Mouse (Mus musculus): Measurements from ENCODE around the gene Pecam1. TPM values are rescaled to one million over a fixed set of nuclear protein-coding genes. Genes with fewer than 3 reads are reported as not detected.
A peak's percentile ranks its signal among the peaks of the same experiment; 100 is the strongest.

The Pecam1 gene
- total and polyA plus RNA-seq, 3 experiments: 18.4 to 22.3 (median 19.2) TPM

- Histone ChIP-seq H3K27ac (ENCODE audit: insufficient read depth, low read depth) (peak overlapping the region; percentile 12), H3K9ac (ENCODE audit: insufficient read depth, low read depth) (no peak overlapping the region), H3K79me2 (replicated peaks; ENCODE audit: control insufficient read depth, extremely low read depth, insufficient read depth, poor library complexity, severe bottlenecking) (no peaks in the 10 kb centered on the region), H3K4me2 (ENCODE audit: insufficient read depth, low read depth, poor library complexity, severe bottlenecking) (no peak overlapping the region), H3K4me3 (replicated peaks in 1 of 3; ENCODE audit: low read depth in 2 of 3, low read length in 2 of 3, poor library complexity in 1 of 3) (no peak overlapping the region), H3K36me3 (replicated peaks in 1 of 2; ENCODE audit: control insufficient read depth in 1 of 2, insufficient read depth in 1 of 2, low read length in 1 of 2) (peaks cover 3 to 18% of the 10 kb centered on the region in 2 experiments), H3K9me3 (replicated peaks; ENCODE audit: low read length) (no peaks in the 10 kb centered on the region), H3K4me1 (ENCODE audit: control insufficient read depth in 1 of 2, insufficient read depth in 2 of 2) (peaks cover 48 to 87% of the 10 kb centered on the region in 2 experiments), H3K27me3 (replicated peaks) (no peaks in the 10 kb centered on the region)
- DNase-seq (ENCODE audit: extremely low read depth): peak; percentile 73
- TF ChIP-seq ZKSCAN1 (IDR thresholded peaks at IDR 0.05; ENCODE audit: borderline replicate concordance, low read depth, low read length): no peak
- TF ChIP-seq ZMIZ1 (IDR thresholded peaks at IDR 0.05; ENCODE audit: low read depth, low read length): no peak
- 0 out of 4 replicates have a peak, but pooled peaks of 1 of the 2 experiments have one; percentile 1 for TF ChIP-seq CTCF (conservative IDR thresholded peaks at IDR 0.05 in 1 of 2, IDR thresholded peaks at IDR 0.05 in 1 of 2; ENCODE audit: low read depth in 2 of 2, low read length in 2 of 2)
- no peak for TF ChIP-seq MAFK (IDR thresholded peaks at IDR 0.05; ENCODE audit: insufficient replicate concordance, low read length)
- TF ChIP-seq JUN (IDR thresholded peaks at IDR 0.05; ENCODE audit: insufficient read depth, low read depth, low read length): 0 out of 2 replicates have a peak, but pooled peaks have one; percentile 19
- TF ChIP-seq PAX5 (IDR thresholded peaks at IDR 0.05; ENCODE audit: low read length): no peak
- no peak for TF ChIP-seq RCOR1 (conservative IDR thresholded peaks at IDR 0.05; ENCODE audit: low read depth, low read length)
- peak; percentile 20; the same call in 1 of the 2 replicates for TF ChIP-seq ETS1 (conservative IDR thresholded peaks at IDR 0.05; ENCODE audit: low read depth, low read length)
- TF ChIP-seq TBP (conservative IDR thresholded peaks at IDR 0.05; ENCODE audit: low read depth, low read length): peak; percentile 93
- peak; percentile 21; the same call in 1 of the 2 replicates for TF ChIP-seq JUND (conservative IDR thresholded peaks at IDR 0.05; ENCODE audit: low read depth, low read length)
- peak; percentile 66 for TF ChIP-seq EP300 (IDR thresholded peaks at IDR 0.05; ENCODE audit: low read length)
- TF ChIP-seq TCF12 (IDR thresholded peaks at IDR 0.05; ENCODE audit: low read depth, low read length): 0 out of 2 replicates have a peak, but pooled peaks have one; percentile 40
- TF ChIP-seq POLR2A (IDR thresholded peaks at IDR 0.05; ENCODE audit: low read depth, low read length): no peak
- TF ChIP-seq MAX (IDR thresholded peaks at IDR 0.05; ENCODE audit: low read length): no peak
- TF ChIP-seq KAT2A (IDR thresholded peaks at IDR 0.05; ENCODE audit: insufficient replicate concordance, low read length): no peak
- no peak for TF ChIP-seq SIN3A (IDR thresholded peaks at IDR 0.05; ENCODE audit: low read length)
- TF ChIP-seq ELF1 (IDR thresholded peaks at IDR 0.05; ENCODE audit: low read depth, low read length): peak; percentile 45; the same call in 1 of the 2 replicates
- TF ChIP-seq CHD1 (IDR thresholded peaks at IDR 0.05; ENCODE audit: low read depth, low read length): no peak
- peak; percentile 33; the same call in 1 of the 2 replicates for TF ChIP-seq ZNF384 (IDR thresholded peaks at IDR 0.05; ENCODE audit: low read depth, low read length)
- TF ChIP-seq UBTF (IDR thresholded peaks at IDR 0.05; ENCODE audit: low read depth, low read length): 0 out of 2 replicates have a peak, but pooled peaks have one; percentile 39
- TF ChIP-seq IRF4 (IDR thresholded peaks at IDR 0.05; ENCODE audit: low read depth, low read length): peak; percentile 74
- no peak for TF ChIP-seq USF1 (IDR thresholded peaks at IDR 0.05; ENCODE audit: low read depth, low read length)
- dilution Hi-C loops (cut with MboI; ENCODE audit: extremely low pct_ligation_motif_present, extremely low pct_unique_long_range_greater_than_20kb, low sequenced_read_pairs): no loop called here
- in situ Hi-C loops (cut with MboI; ENCODE audit: low pct_ligation_motif_present, low pct_unique_long_range_greater_than_20kb, low sequenced_read_pairs): no loop called here
Measured at GRCm38 (mm10) chr11:106666470-106667107, 83.8 kb downstream of the Pecam1 start.

Measured in CH12.LX (cell line).